Mouse (Mus musculus) neural tube, embryonic 11.5 days (tissue): ENCODE data around the gene Ajap1. TPM values are rescaled to one million over a fixed set of nuclear protein-coding genes. Genes with fewer than 3 reads are reported as not detected.

Experiments
- ATAC-seq: fragments of 200-750 bp; cut with Nextera tagmentation; 2 replicates; pipeline ENCODE4 v1.8.0; 2017; ENCODE audit warnings: moderate number of reproducible peaks, mild to moderate bottlenecking, moderate TSS enrichment, moderate library complexity; ENCODE audit not compliant: insufficient read depth, low FRiP score, low TSS enrichment
- DNase-seq: peaks from one replicate; pipeline ENCODE4 v3.0.0-alpha.2; 2015; ENCODE audit warnings: low spot score
- H3K27ac ChIP-seq: fragments of 300-500 bp; sonication (generic); 2 replicates; pipeline ENCODE4 v1.5.1; 2014; ENCODE audit warnings: low read depth, mild to moderate bottlenecking, low read length
- H3K27me3 ChIP-seq: fragments of 300-500 bp; sonication (generic); 2 replicates; pipeline ENCODE4 v1.6.1; 2014; ENCODE audit warnings: mild to moderate bottlenecking, low read length, mixed read lengths; ENCODE audit not compliant: control insufficient read depth, insufficient read depth
- H3K36me3 ChIP-seq: fragments of 300-500 bp; sonication (generic); 2 replicates; pipeline ENCODE4 v1.6.1; 2014; ENCODE audit warnings: mild to moderate bottlenecking, low read length, moderate library complexity, mixed read lengths; ENCODE audit not compliant: control insufficient read depth, insufficient read depth
- H3K4me1 ChIP-seq: fragments of 300-500 bp; sonication (generic); 2 replicates; pipeline ENCODE4 v1.6.1; 2014; ENCODE audit warnings: low read length, mixed read lengths; ENCODE audit not compliant: control insufficient read depth, insufficient read depth
- H3K4me2 ChIP-seq: fragments of 300-500 bp; sonication (generic); 2 replicates; pipeline ENCODE4 v1.6.1; 2014; ENCODE audit warnings: low read depth, mild to moderate bottlenecking, moderate library complexity
- H3K4me3 ChIP-seq: fragments of 300-500 bp; sonication (generic); 2 replicates; pipeline ENCODE4 v1.5.1; 2014; ENCODE audit warnings: low read depth, low read length
- H3K9ac ChIP-seq: fragments of 300-500 bp; sonication (generic); 2 replicates; pipeline ENCODE4 v1.6.1; 2014; ENCODE audit warnings: mild to moderate bottlenecking, low read length
- H3K9me3 ChIP-seq: fragments of 300-500 bp; sonication (generic); 2 replicates; pipeline ENCODE4 v1.6.1; 2016; ENCODE audit warnings: low read length; ENCODE audit not compliant: control insufficient read depth
- WGBS: fragments of 180-500 bp; shearing (Covaris S2); extraction: QIAGEN DNeasy Blood & Tissue Kit; methylation state at CpG from one replicate; pipeline ENCODE4 v1.1.7; 2014; 5-methylcytosine and 5-hydroxymethylcytosine counted together
- polyA plus RNA-seq: library from polyadenylated mRNA; unstranded; fragments of >200 nt; fragmentation: Nextera tagmentation; extraction: Ambion mirVana; gene quantifications from 2 replicates; pipeline ENCODE4 v1.2.1, GENCODE M21; 2014

Ajap1 gene
- polyA plus RNA-seq, 1 experiment from 2014 or later: 3.3 TPM

DNA sequence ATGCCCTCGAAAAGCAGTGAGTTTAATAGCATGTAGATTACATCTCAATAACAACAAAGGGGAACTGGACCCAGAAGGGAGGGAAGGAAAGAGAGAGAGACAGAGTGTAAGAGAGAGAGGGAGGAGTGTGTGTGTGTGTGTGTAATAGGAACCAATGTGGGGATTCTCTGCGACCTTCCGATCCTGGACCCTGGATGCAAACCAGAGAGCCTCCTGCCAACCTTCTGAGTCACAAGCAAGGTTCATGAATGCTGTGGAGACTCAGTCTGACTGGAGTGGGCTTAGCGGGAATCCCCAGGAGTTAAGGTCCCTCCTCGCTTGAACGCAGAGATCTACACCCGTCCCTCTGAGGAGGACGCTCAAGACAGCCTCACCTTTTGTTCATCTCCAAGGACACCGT is 45.4 kb downstream of the Ajap1 start:
- no peak overlapping the region for H3K4me3 ChIP-seq
- H3K4me2 ChIP-seq: no peak overlapping the region
- no peaks in the 10 kb centered on the region for H3K4me1 ChIP-seq
- 84% methylated on average over 9 of the region's 9 CpGs for WGBS
- no peaks in the 10 kb centered on the region for H3K36me3 ChIP-seq
- no peaks in the 10 kb centered on the region for H3K27me3 ChIP-seq
- no peak overlapping the region for H3K27ac ChIP-seq
- H3K9me3 ChIP-seq: no peaks in the 10 kb centered on the region
- H3K9ac ChIP-seq: no peak overlapping the region
- DNase-seq (no peak), ATAC-seq (no peak)

DNA sequence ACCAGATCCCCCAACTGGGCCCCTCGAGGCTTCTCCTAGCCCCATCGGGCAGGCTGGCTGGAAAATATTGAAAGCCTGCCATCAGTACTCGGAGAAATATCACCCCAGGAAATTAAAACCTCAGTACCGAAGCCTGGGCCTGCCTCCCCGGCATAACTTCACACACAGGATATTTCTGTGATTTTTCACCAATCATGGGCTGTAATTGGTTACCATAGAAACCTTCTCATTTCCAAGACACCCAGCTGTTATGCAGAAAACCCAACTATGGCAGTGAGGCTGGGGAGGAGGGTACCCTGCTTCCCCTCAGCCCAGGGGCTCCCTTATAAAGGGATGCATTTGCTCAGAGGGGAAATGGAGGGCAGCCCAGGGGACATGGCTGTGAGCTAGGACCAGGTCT is 46.7 kb downstream of the Ajap1 start:
- Histone ChIP-seq H3K4me1 (no peaks in the 10 kb centered on the region), H3K9me3 (no peaks in the 10 kb centered on the region), H3K27me3 (no peaks in the 10 kb centered on the region), H3K36me3 (no peaks in the 10 kb centered on the region), H3K9ac (no peak overlapping the region), H3K27ac (no peak overlapping the region), H3K4me3 (no peak overlapping the region), H3K4me2 (no peak overlapping the region)
- WGBS: 76% methylated on average over 5 of the region's 5 CpGs
- DNase-seq (no peak), ATAC-seq (no peak)

DNA sequence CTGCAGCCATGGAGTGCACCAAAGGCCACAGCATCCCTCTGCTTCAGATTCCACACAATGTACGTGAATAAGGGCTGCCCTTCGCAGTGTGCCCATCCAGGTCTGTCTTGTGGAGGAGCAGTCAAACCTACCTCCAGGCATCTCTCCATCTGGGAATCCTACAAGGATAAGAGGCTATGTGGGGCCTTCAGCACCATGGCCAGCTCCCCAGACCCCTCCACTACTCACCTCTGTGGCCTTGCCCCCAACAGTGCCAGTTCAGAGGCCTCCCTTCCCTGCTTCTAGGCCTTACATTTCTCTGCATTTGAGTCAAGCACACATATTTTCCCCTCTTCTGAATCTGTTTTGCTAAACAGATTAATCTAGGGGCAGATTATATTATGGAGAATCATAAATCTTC is 52.6 kb downstream of the Ajap1 start:
- WGBS: 88% methylated on average over 2 of the region's 2 CpGs

DNA sequence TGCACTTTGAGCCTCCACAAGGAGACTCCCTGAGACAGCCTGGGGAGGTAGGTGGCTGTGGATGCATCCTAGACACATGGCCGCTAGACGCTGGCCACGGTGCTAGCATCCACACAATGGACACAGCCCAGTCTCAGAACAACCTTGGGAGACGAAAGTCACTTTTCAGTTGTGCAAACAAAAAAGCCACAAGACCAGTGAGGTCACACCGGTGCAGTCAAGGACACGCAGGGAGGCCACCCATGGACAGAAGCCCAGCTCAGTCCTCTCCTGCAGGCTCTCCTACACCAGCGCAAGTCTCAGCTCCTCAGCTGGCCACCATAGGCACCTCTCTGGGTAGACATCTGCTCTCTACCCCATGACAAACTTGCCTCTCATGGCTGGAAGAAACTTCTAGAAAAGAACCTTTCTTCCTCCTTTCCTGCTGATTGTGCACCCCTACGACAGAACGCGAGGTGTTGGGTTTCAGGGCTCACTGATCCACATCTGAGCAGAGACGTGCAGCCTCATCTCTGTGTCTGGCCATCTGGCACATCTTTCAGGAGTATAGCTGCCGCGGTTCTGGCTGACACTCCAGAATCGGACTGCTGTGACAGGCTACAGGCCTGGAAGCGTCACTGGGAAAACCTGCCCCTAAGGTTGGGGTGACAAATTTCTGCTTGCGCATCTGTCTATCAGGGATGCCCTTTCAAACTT is 56.5 kb downstream of the Ajap1 start:
- Histone ChIP-seq H3K9me3 (no peaks in the 10 kb centered on the region), H3K36me3 (no peaks in the 10 kb centered on the region), H3K27me3 (no peaks in the 10 kb centered on the region), H3K4me2 (no peak overlapping the region), H3K4me1 (no peaks in the 10 kb centered on the region), H3K4me3 (no peak overlapping the region), H3K9ac (no peak overlapping the region), H3K27ac (no peak overlapping the region)
- ATAC-seq (no peak), DNase-seq (no peak)
- 83% methylated on average over 16 of the region's 16 CpGs for WGBS

More for the DNA sequence above, 52.6 kb downstream of the Ajap1 start:
- DNase-seq: peak; percentile 33
- H3K27ac ChIP-seq: no peak overlapping the region
- no peaks in the 10 kb centered on the region for H3K4me1 ChIP-seq
- no peaks in the 10 kb centered on the region for H3K27me3 ChIP-seq
- no peak for ATAC-seq
- H3K4me3 ChIP-seq: no peak overlapping the region
- H3K36me3 ChIP-seq: no peaks in the 10 kb centered on the region
- no peak overlapping the region for H3K9ac ChIP-seq
- H3K9me3 ChIP-seq: no peaks in the 10 kb centered on the region
- no peak overlapping the region for H3K4me2 ChIP-seq

DNA sequence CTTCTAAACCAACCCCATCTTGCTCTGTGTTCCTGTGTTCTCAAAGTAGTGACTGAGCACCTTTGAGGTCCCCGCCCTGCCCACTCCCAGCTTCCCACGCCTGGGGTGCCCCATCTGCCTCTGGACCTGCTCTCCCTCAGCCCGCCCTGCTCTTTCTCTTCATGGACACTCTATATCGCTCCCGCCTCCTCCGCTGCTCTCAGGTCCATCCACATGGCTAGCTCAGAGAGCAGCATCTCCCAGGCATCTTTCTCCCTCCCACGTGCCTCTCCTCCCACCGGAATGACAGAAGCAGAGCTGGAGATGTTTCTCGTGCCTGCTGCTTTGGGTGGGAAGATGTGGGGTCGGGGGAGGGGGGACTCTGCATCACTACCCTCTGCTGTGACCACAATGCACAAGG is 58.3 kb downstream of the Ajap1 start:
- DNase-seq: no peak
- H3K9ac ChIP-seq: no peak overlapping the region
- no peak for ATAC-seq
- no peak overlapping the region for H3K4me2 ChIP-seq
- no peak overlapping the region for H3K27ac ChIP-seq
- no peaks in the 10 kb centered on the region for H3K9me3 ChIP-seq
- H3K4me3 ChIP-seq: no peak overlapping the region
- H3K27me3 ChIP-seq: no peaks in the 10 kb centered on the region
- 88% methylated on average over 10 of the region's 10 CpGs for WGBS
- no peaks in the 10 kb centered on the region for H3K36me3 ChIP-seq
- H3K4me1 ChIP-seq: no peaks in the 10 kb centered on the region

DNA sequence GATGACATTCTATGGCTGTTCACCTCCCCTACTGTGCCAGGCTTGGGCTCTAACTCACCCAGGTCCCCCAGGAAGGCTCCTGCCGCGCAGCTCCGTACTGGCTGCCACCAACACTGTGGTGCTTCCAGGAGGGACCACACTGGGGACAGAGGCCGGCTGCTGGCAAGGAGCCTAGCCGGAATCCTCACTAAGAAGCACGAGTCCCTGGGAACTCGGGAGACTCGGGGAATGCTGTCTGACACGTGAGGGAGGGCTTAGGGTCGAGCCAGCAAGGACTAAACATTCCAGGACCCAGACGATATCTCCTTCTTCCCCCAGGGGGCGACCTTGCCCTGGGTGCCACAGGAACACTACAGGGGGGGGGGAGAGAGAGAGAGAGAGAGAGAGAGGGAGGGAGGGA is 64.7 kb downstream of the Ajap1 start:
- Histone ChIP-seq H3K4me1 (peaks cover 4% of the 10 kb centered on the region; the same call in 1 of the 2 replicates), H3K9me3 (no peaks in the 10 kb centered on the region), H3K36me3 (no peaks in the 10 kb centered on the region), H3K4me2 (peak overlapping the region; percentile 45), H3K4me3 (no peak overlapping the region), H3K9ac (no peak overlapping the region), H3K27me3 (no peaks in the 10 kb centered on the region), H3K27ac (peak overlapping the region; percentile 14; the same call in 1 of the 2 replicates)
- 2% methylated on average over 11 of the region's 12 CpGs for WGBS
- DNase-seq (peak; percentile 47), ATAC-seq (0 out of 2 replicates have a peak, but pooled peaks have one; percentile 9)

DNA sequence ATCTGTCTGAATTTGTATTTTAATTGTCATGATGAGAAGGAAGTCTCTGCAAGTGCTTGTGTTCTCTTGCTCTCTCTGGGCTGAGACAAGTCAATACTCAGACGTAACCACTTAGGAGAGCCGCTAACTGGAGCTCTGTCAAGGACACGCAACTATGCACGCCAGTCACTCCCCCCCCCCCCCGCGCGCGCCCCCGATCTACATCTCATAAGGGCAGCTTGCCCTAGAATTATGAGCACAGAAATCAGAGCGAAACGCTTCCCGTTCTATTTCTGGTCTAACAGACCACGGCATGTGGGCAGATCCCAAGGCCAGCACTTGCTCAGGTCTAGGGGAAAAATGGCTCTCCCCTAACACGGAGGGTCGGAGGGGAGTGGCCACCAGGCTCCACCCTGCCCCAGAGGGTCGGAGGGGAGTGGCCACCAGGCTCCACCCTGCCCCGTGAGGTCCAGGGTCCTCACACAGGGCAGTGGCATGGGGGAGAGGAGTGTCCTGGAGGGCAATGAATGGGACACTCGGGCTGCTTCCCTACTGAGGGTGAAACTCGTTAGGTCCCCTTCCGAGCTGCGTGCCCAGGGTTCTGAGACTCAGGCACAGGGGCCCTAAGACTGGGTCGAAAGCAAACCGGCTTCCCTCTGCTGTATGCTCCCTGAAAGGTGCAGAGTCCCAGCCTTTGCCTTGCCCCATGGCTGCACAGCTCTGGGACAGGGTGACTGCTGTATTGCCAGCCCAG is 65.3 kb downstream of the Ajap1 start:
- Histone ChIP-seq H3K9ac (no peak overlapping the region), H3K27me3 (no peaks in the 10 kb centered on the region), H3K4me3 (peak overlapping the region; percentile 19; the same call in 1 of the 2 replicates), H3K9me3 (no peaks in the 10 kb centered on the region), H3K4me2 (peak overlapping the region; percentile 45), H3K4me1 (peaks cover 4% of the 10 kb centered on the region; the same call in 1 of the 2 replicates), H3K36me3 (no peaks in the 10 kb centered on the region), H3K27ac (peak overlapping the region; percentile 14; the same call in 1 of the 2 replicates)
- WGBS: 7% methylated on average over 20 of the region's 23 CpGs
- peak; percentile 51 for DNase-seq
- ATAC-seq: peak; percentile 78

DNA sequence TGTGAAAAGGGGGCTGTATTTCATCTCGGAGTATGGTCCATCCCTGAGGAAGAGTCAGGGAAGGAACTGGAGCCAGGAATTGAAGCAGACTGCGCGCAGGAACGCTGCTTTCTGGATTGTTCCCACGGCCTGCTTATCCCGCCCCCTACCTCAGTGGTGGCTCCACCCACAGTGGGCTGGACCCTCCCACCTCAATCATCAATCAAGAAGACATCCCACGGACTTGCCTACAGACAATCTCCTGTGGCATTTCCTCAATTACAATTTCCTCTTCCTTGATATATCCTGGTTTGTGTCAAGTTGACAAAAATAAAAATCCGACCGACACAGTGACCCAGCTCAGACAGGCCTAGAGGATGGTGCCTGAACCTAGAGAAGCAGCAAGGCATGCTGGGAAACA is 66.5 kb downstream of the Ajap1 start:
- H3K27ac ChIP-seq: no peak overlapping the region
- DNase-seq (no peak), ATAC-seq (no peak)
- H3K4me2 ChIP-seq: no peak overlapping the region
- 63% methylated on average over 9 of the region's 9 CpGs for WGBS
- no peaks in the 10 kb centered on the region for H3K27me3 ChIP-seq
- no peak overlapping the region for H3K4me3 ChIP-seq
- no peak overlapping the region for H3K9ac ChIP-seq
- H3K4me1 ChIP-seq: peaks cover 4% of the 10 kb centered on the region; the same call in 1 of the 2 replicates
- no peaks in the 10 kb centered on the region for H3K9me3 ChIP-seq
- H3K36me3 ChIP-seq: no peaks in the 10 kb centered on the region

DNA sequence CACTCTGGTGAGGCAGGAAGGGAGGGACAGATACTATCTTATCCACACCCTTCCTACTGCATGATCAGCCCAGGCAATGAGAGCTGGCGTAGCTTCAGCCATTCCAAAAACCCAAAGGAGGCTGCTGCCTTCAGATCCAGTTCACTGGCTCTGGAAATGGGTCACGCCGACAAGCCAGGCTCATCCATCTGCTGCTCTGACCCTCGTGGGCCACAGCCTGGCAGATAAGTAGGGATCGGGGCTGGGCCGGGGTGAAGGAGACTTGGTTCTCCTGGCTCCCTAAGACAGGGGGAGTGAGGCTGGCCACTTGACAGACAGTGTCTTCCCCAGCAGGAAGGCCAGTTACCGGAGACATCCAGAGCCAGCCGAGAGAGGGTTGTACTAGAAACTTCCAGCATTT is 84.2 kb downstream of the Ajap1 start:
- Histone ChIP-seq H3K27ac (no peak overlapping the region), H3K4me2 (no peak overlapping the region), H3K4me1 (no peaks in the 10 kb centered on the region), H3K4me3 (no peak overlapping the region), H3K9me3 (no peaks in the 10 kb centered on the region), H3K36me3 (no peaks in the 10 kb centered on the region), H3K27me3 (no peaks in the 10 kb centered on the region), H3K9ac (no peak overlapping the region)
- ATAC-seq (no peak), DNase-seq (no peak)
- WGBS: 91% methylated on average over 8 of the region's 8 CpGs
